Mouse (Mus musculus): ENCODE measurements around the gene Cdk12. TPM values are rescaled to one million over a fixed set of nuclear protein-coding genes. Genes with fewer than 3 reads are reported as not detected.

Gene Cdk12
- total RNA-seq, 1 experiment = 68.8 TPM

DNA sequence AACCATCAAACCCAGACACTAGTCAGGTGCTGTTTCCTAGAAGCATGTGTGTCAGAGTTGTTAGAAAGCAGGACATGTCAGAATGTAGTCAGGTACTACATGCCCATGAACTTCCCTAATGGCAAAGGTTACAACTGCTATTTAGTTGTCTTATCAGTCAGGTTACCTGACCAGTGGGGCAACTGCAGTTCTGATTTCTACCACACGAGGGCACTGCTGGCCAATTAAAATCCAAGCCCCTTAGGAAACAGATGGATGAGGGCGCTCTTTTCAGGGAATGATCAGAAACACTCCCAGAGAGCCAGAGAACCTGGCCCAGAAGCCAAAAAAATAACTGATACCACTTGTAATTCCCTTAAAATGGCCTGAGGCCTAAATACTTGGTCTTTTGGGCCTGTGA is 62.2 kb downstream of the Cdk12 start:
- Histone ChIP-seq H3K4me1 (ENCODE audit: control insufficient read depth in 2 of 2, insufficient read depth in 2 of 2, low read length in 2 of 2, poor library complexity in 1 of 2) (no peaks in the 10 kb centered on the region), H3K9me3 (ENCODE audit: control insufficient read depth, insufficient read depth, low read depth, low read length) (no peaks in the 10 kb centered on the region), H3K9ac (ENCODE audit: insufficient read depth, low read depth, low read length, poor library complexity, severe bottlenecking) (no peak overlapping the region), H3K27ac (ENCODE audit: insufficient read depth, low read depth, low read length, poor library complexity, severe bottlenecking) (no peak overlapping the region), H3K36me3 (ENCODE audit: control insufficient read depth, insufficient read depth, low read length, poor library complexity, severe bottlenecking) (peaks cover 17% of the 10 kb centered on the region), H3K4me3 (ENCODE audit: insufficient read depth in 1 of 2, low read depth in 1 of 2, low read length in 2 of 2, poor library complexity in 1 of 2, severe bottlenecking in 1 of 2) (no peak overlapping the region)
- TF ChIP-seq ZC3H11A (IDR thresholded peaks at IDR 0.05; ENCODE audit: borderline replicate concordance, low read depth, low read length) = peak; percentile 72
- TF ChIP-seq HCFC1 (IDR thresholded peaks at IDR 0.05; ENCODE audit: borderline replicate concordance, insufficient read depth, low read length) = no peak
- in situ Hi-C loops (cut with MboI; ENCODE audit: low sequenced_read_pairs in 2 of 2, unreplicated experiment in 2 of 2) = loop anchor here in 1 of 2 experiments (5.0 kb wide), 1 partner anchor 77 kb away; no protein-coding TSS in a partner anchor
- DNase-seq (ENCODE audit: low read depth, low spot score) = peak; percentile 84

DNA sequence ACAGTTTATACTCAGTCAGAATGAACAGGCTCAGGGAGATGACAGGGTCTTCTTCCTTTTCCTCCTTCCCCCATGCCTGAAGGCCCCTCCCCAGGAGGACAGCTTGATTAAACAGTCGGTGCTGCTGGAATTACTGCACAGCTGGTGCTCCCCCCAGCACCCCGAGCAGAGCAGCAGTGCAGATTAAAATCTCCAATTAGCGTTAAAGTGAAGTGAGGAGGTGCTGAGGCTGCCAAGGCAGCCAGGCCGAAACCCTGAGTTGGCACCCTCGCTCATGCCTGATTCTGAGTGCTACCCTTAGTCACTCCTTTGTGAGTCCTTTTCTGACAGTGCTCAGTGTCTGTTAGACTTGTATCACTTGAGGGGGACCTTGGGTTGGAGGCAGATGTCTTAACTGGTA is 63.0 kb downstream of the Cdk12 start:
- in situ Hi-C loops (cut with MboI; ENCODE audit: low sequenced_read_pairs in 2 of 2, unreplicated experiment in 2 of 2) = loop anchor here in 1 of 2 experiments (5.0 kb wide), 1 partner anchor 76 kb away; no protein-coding TSS in a partner anchor
- Histone ChIP-seq H3K36me3 (ENCODE audit: control insufficient read depth, insufficient read depth, low read length, poor library complexity, severe bottlenecking) (peaks cover 17% of the 10 kb centered on the region), H3K9ac (ENCODE audit: insufficient read depth, low read depth, low read length, poor library complexity, severe bottlenecking) (no peak overlapping the region), H3K4me3 (ENCODE audit: insufficient read depth in 1 of 2, low read depth in 1 of 2, low read length in 2 of 2, poor library complexity in 1 of 2, severe bottlenecking in 1 of 2) (no peak overlapping the region), H3K4me1 (ENCODE audit: control insufficient read depth in 2 of 2, insufficient read depth in 2 of 2, low read length in 2 of 2, poor library complexity in 1 of 2) (no peaks in the 10 kb centered on the region), H3K9me3 (ENCODE audit: control insufficient read depth, insufficient read depth, low read depth, low read length) (no peaks in the 10 kb centered on the region), H3K27ac (ENCODE audit: insufficient read depth, low read depth, low read length, poor library complexity, severe bottlenecking) (no peak overlapping the region)
- no peak for DNase-seq (ENCODE audit: low read depth, low spot score)
- TF ChIP-seq CHD2 (IDR thresholded peaks at IDR 0.05; ENCODE audit: low read depth, low read length) (no peak), ZNF384 (IDR thresholded peaks at IDR 0.05; ENCODE audit: low read depth, low read length) (no peak), ZC3H11A (IDR thresholded peaks at IDR 0.05; ENCODE audit: borderline replicate concordance, low read depth, low read length) (no peak), HCFC1 (IDR thresholded peaks at IDR 0.05; ENCODE audit: borderline replicate concordance, insufficient read depth, low read length) (no peak), MAFK (IDR thresholded peaks at IDR 0.05; ENCODE audit: insufficient read depth, low read depth, low read length) (no peak)

DNA sequence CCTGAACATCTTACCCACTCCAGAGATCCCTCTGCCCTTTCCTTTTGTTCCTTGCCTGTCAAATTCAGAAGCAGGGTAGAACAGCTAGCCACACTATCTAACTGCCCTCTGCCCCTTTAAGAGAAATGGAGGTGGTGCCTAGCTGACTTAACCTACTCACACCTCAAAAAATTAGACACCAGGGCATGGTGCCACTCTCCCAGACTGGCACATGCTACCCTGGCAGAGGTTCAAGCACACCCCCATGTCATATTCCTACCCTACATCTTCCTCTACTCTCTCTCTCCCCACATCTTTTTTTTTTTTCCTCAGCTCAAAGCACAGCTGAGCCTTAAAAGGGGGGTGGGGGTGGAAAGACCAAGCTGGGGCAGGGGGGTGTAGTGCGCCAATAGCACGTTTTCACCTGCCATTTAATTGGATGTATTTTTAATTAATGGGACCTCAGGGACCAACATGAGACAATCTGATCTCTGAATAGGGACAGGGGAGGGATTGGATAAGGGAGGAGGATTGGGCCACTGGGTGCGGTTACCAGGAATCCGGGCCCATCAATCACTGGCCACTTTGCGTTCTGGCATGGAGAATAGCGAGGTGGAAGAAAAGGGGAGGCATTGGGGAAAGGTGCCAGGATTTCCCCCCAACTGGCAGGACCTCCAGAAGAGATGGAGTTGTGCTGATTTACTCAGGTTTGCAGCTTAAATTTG is 64.0 kb downstream of the Cdk12 start:
- no peak overlapping the region for H3K9ac ChIP-seq (ENCODE audit: insufficient read depth, low read depth, low read length, poor library complexity, severe bottlenecking)
- no peaks in the 10 kb centered on the region for H3K4me1 ChIP-seq (ENCODE audit: control insufficient read depth in 2 of 2, insufficient read depth in 2 of 2, low read length in 2 of 2, poor library complexity in 1 of 2)
- peaks cover 19% of the 10 kb centered on the region for H3K36me3 ChIP-seq (ENCODE audit: control insufficient read depth, insufficient read depth, low read length, poor library complexity, severe bottlenecking)
- in situ Hi-C loops (cut with MboI; ENCODE audit: low sequenced_read_pairs in 2 of 2, unreplicated experiment in 2 of 2) = loop anchor here in 1 of 2 experiments (5.0 kb wide), 1 partner anchor 75 kb away; no protein-coding TSS in a partner anchor
- no peak for DNase-seq (ENCODE audit: low read depth, low spot score)
- H3K4me3 ChIP-seq (ENCODE audit: insufficient read depth in 1 of 2, low read depth in 1 of 2, low read length in 2 of 2, poor library complexity in 1 of 2, severe bottlenecking in 1 of 2) = no peak overlapping the region
- H3K27ac ChIP-seq (ENCODE audit: insufficient read depth, low read depth, low read length, poor library complexity, severe bottlenecking) = no peak overlapping the region
- TF ChIP-seq HCFC1 (IDR thresholded peaks at IDR 0.05; ENCODE audit: borderline replicate concordance, insufficient read depth, low read length) (no peak), MAFK (IDR thresholded peaks at IDR 0.05; ENCODE audit: insufficient read depth, low read depth, low read length) (no peak), CHD2 (IDR thresholded peaks at IDR 0.05; ENCODE audit: low read depth, low read length) (no peak), ZNF384 (IDR thresholded peaks at IDR 0.05; ENCODE audit: low read depth, low read length) (no peak), ZC3H11A (IDR thresholded peaks at IDR 0.05; ENCODE audit: borderline replicate concordance, low read depth, low read length) (no peak)
- H3K9me3 ChIP-seq (ENCODE audit: control insufficient read depth, insufficient read depth, low read depth, low read length) = no peaks in the 10 kb centered on the region

DNA sequence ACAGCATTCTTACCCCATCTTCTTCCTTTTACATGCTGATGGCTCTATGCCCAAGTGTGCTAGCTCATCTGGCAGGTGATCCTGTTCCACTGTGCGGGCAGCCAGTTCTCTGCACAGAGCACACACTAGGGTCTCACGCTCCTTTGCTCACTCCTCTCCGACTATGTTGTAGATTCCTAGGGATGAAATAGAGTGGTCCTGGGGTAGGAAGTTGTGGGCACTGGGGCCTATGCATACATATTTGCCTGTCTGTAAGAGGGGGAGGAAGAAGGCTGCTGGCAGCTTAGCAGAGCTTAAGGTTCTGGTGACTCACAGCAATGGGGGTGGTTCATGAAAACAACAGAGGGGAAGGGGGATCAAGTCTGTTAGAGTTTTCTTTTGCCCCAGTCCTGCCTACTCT is 67.2 kb downstream of the Cdk12 start:
- in situ Hi-C loops (cut with MboI; ENCODE audit: low sequenced_read_pairs in 2 of 2, unreplicated experiment in 2 of 2) = no loop called here
- TF ChIP-seq HCFC1 (IDR thresholded peaks at IDR 0.05; ENCODE audit: borderline replicate concordance, insufficient read depth, low read length) (no peak), MAFK (IDR thresholded peaks at IDR 0.05; ENCODE audit: insufficient read depth, low read depth, low read length) (no peak), ZC3H11A (IDR thresholded peaks at IDR 0.05; ENCODE audit: borderline replicate concordance, low read depth, low read length) (no peak)
- Histone ChIP-seq H3K9me3 (ENCODE audit: control insufficient read depth, insufficient read depth, low read depth, low read length) (no peaks in the 10 kb centered on the region), H3K27ac (ENCODE audit: insufficient read depth, low read depth, low read length, poor library complexity, severe bottlenecking) (no peak overlapping the region), H3K36me3 (ENCODE audit: control insufficient read depth, insufficient read depth, low read length, poor library complexity, severe bottlenecking) (peaks cover 21% of the 10 kb centered on the region), H3K9ac (ENCODE audit: insufficient read depth, low read depth, low read length, poor library complexity, severe bottlenecking) (no peak overlapping the region), H3K4me3 (ENCODE audit: insufficient read depth in 1 of 2, low read depth in 1 of 2, low read length in 2 of 2, poor library complexity in 1 of 2, severe bottlenecking in 1 of 2) (no peak overlapping the region), H3K4me1 (ENCODE audit: control insufficient read depth in 2 of 2, insufficient read depth in 2 of 2, low read length in 2 of 2, poor library complexity in 1 of 2) (no peaks in the 10 kb centered on the region)
- DNase-seq (ENCODE audit: low read depth, low spot score) = no peak

DNA sequence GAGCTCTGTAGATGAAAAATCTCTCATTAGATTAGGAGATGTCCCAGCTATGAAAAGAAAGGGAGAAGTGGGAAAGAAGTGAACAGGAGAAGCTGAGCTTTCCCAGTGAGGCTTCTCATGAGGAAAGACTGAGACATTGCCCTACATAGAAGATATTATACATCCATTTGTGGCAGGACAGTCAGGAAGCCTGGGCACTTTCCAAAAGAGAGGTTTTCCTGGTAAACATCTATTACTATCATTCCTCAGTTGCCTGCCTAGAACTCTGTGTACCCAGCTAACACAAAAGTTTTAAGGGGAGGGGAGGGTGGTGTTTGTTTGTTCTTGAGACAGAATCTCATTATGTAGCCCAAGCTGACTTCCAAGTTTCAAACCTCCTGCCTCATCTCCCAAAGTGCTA is 67.6 kb downstream of the Cdk12 start:
- in situ Hi-C loops (cut with MboI; ENCODE audit: low sequenced_read_pairs in 2 of 2, unreplicated experiment in 2 of 2) = no loop called here
- H3K27ac ChIP-seq (ENCODE audit: insufficient read depth, low read depth, low read length, poor library complexity, severe bottlenecking) = no peak overlapping the region
- DNase-seq (ENCODE audit: low read depth, low spot score) = no peak
- H3K4me3 ChIP-seq (ENCODE audit: insufficient read depth in 1 of 2, low read depth in 1 of 2, low read length in 2 of 2, poor library complexity in 1 of 2, severe bottlenecking in 1 of 2) = no peak overlapping the region
- TF ChIP-seq ZNF384 (IDR thresholded peaks at IDR 0.05; ENCODE audit: low read depth, low read length) (no peak), CHD2 (IDR thresholded peaks at IDR 0.05; ENCODE audit: low read depth, low read length) (no peak), ZC3H11A (IDR thresholded peaks at IDR 0.05; ENCODE audit: borderline replicate concordance, low read depth, low read length) (no peak), MAFK (IDR thresholded peaks at IDR 0.05; ENCODE audit: insufficient read depth, low read depth, low read length) (no peak), HCFC1 (IDR thresholded peaks at IDR 0.05; ENCODE audit: borderline replicate concordance, insufficient read depth, low read length) (no peak)
- H3K9ac ChIP-seq (ENCODE audit: insufficient read depth, low read depth, low read length, poor library complexity, severe bottlenecking) = no peak overlapping the region
- H3K36me3 ChIP-seq (ENCODE audit: control insufficient read depth, insufficient read depth, low read length, poor library complexity, severe bottlenecking) = peaks cover 21% of the 10 kb centered on the region
- no peaks in the 10 kb centered on the region for H3K4me1 ChIP-seq (ENCODE audit: control insufficient read depth in 2 of 2, insufficient read depth in 2 of 2, low read length in 2 of 2, poor library complexity in 1 of 2)
- H3K9me3 ChIP-seq (ENCODE audit: control insufficient read depth, insufficient read depth, low read depth, low read length) = no peaks in the 10 kb centered on the region

Data from ES-E14 (cell line).